Mouse (Mus musculus) neural tube, embryonic 12.5 days (tissue): ENCODE measurements around the gene Cars2. TPM values are rescaled to one million over a fixed set of nuclear protein-coding genes. Genes with fewer than 3 reads are reported as not detected.
"Not testable (repeated sequence)": the region's sequence is repeated elsewhere in the genome, so short reads cannot be mapped to it uniquely, and the experiment has no call there.

Experiments
- ATAC-seq: fragments of 200-750 bp; cut with Nextera tagmentation; 2 replicates; pipeline ENCODE4 v1.8.0; 2017; ENCODE audit warnings: low read depth, mild to moderate bottlenecking, moderate TSS enrichment, moderate library complexity; ENCODE audit not compliant: low FRiP score
- H3K27ac ChIP-seq: fragments of 300-500 bp; sonication (generic); 2 replicates; pipeline ENCODE4 v1.5.1; 2016
- H3K27me3 ChIP-seq: fragments of 300-500 bp; sonication (generic); replicated peaks from 2 replicates; pipeline ENCODE4 v1.6.1; 2016; ENCODE audit warnings: mild to moderate bottlenecking
- H3K36me3 ChIP-seq: fragments of 300-500 bp; sonication (generic); 2 replicates; pipeline ENCODE4 v1.6.1; 2016; ENCODE audit warnings: mild to moderate bottlenecking
- H3K4me1 ChIP-seq: fragments of 300-500 bp; sonication (generic); 2 replicates; pipeline ENCODE4 v1.6.1; 2016
- H3K4me2 ChIP-seq: fragments of 300-500 bp; sonication (generic); replicated peaks from 2 replicates; pipeline ENCODE4 v1.6.1; 2016; ENCODE audit warnings: mild to moderate bottlenecking
- H3K4me3 ChIP-seq: fragments of 300-500 bp; sonication (generic); 2 replicates; pipeline ENCODE4 v1.5.1; 2016
- H3K9ac ChIP-seq: fragments of 300-500 bp; sonication (generic); 2 replicates; pipeline ENCODE4 v1.6.1; 2016; ENCODE audit warnings: mild to moderate bottlenecking
- H3K9me3 ChIP-seq: fragments of 300-500 bp; sonication (generic); 2 replicates; pipeline ENCODE4 v1.6.1; 2016; ENCODE audit warnings: mild to moderate bottlenecking
- WGBS: fragments of 180-500 bp; shearing (Covaris S2); methylation state at CpG from one replicate; pipeline ENCODE4 v1.1.7; 2016; 5-methylcytosine and 5-hydroxymethylcytosine counted together
- polyA plus RNA-seq: library from polyadenylated mRNA; unstranded; fragments of >200 nt; fragmentation: Nextera tagmentation; extraction: Ambion mirVana; gene quantifications from 2 replicates; pipeline ENCODE4 v1.2.1, GENCODE M21; 2016

Gene Cars2
- polyA plus RNA-seq, 1 experiment from 2014 or later: 22.7 TPM

GRCm38 (mm10) chr8:11503476-11504232 is 46.9 kb downstream of the Cars2 start:
- H3K36me3 ChIP-seq: peaks cover 62% of the 10 kb centered on the region
- H3K4me3 ChIP-seq: no peak overlapping the region
- no peaks in the 10 kb centered on the region for H3K27me3 ChIP-seq
- 90% methylated on average over 13 of the region's 13 CpGs for WGBS
- no peaks in the 10 kb centered on the region for H3K9me3 ChIP-seq
- no peak overlapping the region for H3K9ac ChIP-seq
- H3K4me2 ChIP-seq: no peak overlapping the region
- ATAC-seq: no peak
- peaks cover 2% of the 10 kb centered on the region; the same call in 1 of the 2 replicates for H3K4me1 ChIP-seq
- H3K27ac ChIP-seq: no peak overlapping the region

- Histone ChIP-seq H3K36me3 (peaks cover 18% of the 10 kb centered on the region), H3K4me2 (peak overlapping the region; percentile 66; the same call in 1 of the 2 replicates), H3K9ac (no peak overlapping the region), H3K27me3 (no peaks in the 10 kb centered on the region), H3K4me1 (peaks cover 12% of the 10 kb centered on the region; the same call in 1 of the 2 replicates), H3K9me3 (no peaks in the 10 kb centered on the region), H3K27ac (no peak overlapping the region), H3K4me3 (no peak overlapping the region)
- WGBS: 90% methylated on average over 4 of the region's 4 CpGs
- no peak for ATAC-seq
Measured at GRCm38 (mm10) chr8:11498786-11499485, 51.6 kb downstream of the Cars2 start.

- WGBS: 81% methylated on average over 12 of the region's 12 CpGs
- no peaks in the 10 kb centered on the region for H3K9me3 ChIP-seq
- peak overlapping the region; percentile 66 for H3K4me2 ChIP-seq
- H3K9ac ChIP-seq: no peak overlapping the region
- peaks cover 12% of the 10 kb centered on the region; the same call in 1 of the 2 replicates for H3K4me1 ChIP-seq
- peaks cover 11% of the 10 kb centered on the region for H3K36me3 ChIP-seq
- H3K4me3 ChIP-seq: peak overlapping the region; percentile 71
- H3K27ac ChIP-seq: no peak overlapping the region
- H3K27me3 ChIP-seq: no peaks in the 10 kb centered on the region
- no peak for ATAC-seq
Measured at GRCm38 (mm10) chr8:11498281-11498680, 52.3 kb downstream of the Cars2 start.

- Histone ChIP-seq H3K4me1 (peaks cover 12% of the 10 kb centered on the region; the same call in 1 of the 2 replicates), H3K4me3 (peak within 1 kb of the TSS; percentile 71), H3K4me2 (peak within 1 kb of the TSS; percentile 66), H3K9me3 (no peaks in the 10 kb centered on the region), H3K36me3 (peaks cover 3% of the 10 kb centered on the region; the same call in 1 of the 2 replicates), H3K27me3 (no peaks in the 10 kb centered on the region), H3K9ac (peak within 1 kb of the TSS; percentile 69), H3K27ac (0 out of 2 replicates have a peak within 1 kb of the TSS, but pooled peaks have one; percentile 5)
- WGBS: 3% methylated on average over 73 of the region's 73 CpGs
- peak; percentile 98 for ATAC-seq
Measured at GRCm38 (mm10) chr8:11497017-11497990, 53.3 kb downstream of the Cars2 start, which contains the start of gene Naxd. Gene Naxd (plus strand): TSS chr8:11497506.

- not testable (repeated sequence) for H3K27me3 ChIP-seq, H3K9ac ChIP-seq, H3K36me3 ChIP-seq, H3K9me3 ChIP-seq, H3K27ac ChIP-seq, H3K4me3 ChIP-seq, ATAC-seq, H3K4me1 ChIP-seq, H3K4me2 ChIP-seq
- WGBS: 89% methylated on average over 2 of the region's 2 CpGs
Measured at GRCm38 (mm10) chr8:11492340-11492739, 58.2 kb downstream of the Cars2 start.

- H3K36me3 ChIP-seq: no peaks in the 10 kb centered on the region
- 78% methylated on average over 4 of the region's 4 CpGs for WGBS
- no peak for ATAC-seq
- H3K27ac ChIP-seq: no peak overlapping the region
- H3K27me3 ChIP-seq: peaks cover 4% of the 10 kb centered on the region; the same call in 1 of the 2 replicates
- no peaks in the 10 kb centered on the region for H3K9me3 ChIP-seq
- H3K4me3 ChIP-seq: no peak overlapping the region
- no peak overlapping the region for H3K9ac ChIP-seq
- H3K4me1 ChIP-seq: no peaks in the 10 kb centered on the region
- no peak overlapping the region for H3K4me2 ChIP-seq
Measured at GRCm38 (mm10) chr8:11487229-11487628, 63.4 kb downstream of the Cars2 start.

GRCm38 (mm10) chr8:11486142-11486541 is 64.4 kb downstream of the Cars2 start:
- Histone ChIP-seq H3K9me3 (no peaks in the 10 kb centered on the region), H3K4me1 (no peaks in the 10 kb centered on the region), H3K4me2 (no peak overlapping the region), H3K9ac (no peak overlapping the region), H3K27ac (no peak overlapping the region), H3K36me3 (no peaks in the 10 kb centered on the region), H3K4me3 (no peak overlapping the region), H3K27me3 (peaks cover 4% of the 10 kb centered on the region; the same call in 1 of the 2 replicates)
- no peak for ATAC-seq
- WGBS: 29% methylated on average over 7 of the region's 7 CpGs

- ATAC-seq: no peak
- H3K36me3 ChIP-seq: no peaks in the 10 kb centered on the region
- peaks cover 11% of the 10 kb centered on the region for H3K4me1 ChIP-seq
- no peak overlapping the region for H3K9ac ChIP-seq
- H3K27ac ChIP-seq: no peak overlapping the region
- H3K4me3 ChIP-seq: no peak overlapping the region
- 75% methylated on average over 3 of the region's 3 CpGs for WGBS
- H3K9me3 ChIP-seq: no peaks in the 10 kb centered on the region
- H3K27me3 ChIP-seq: peaks cover 35% of the 10 kb centered on the region
- H3K4me2 ChIP-seq: no peak overlapping the region
Measured at GRCm38 (mm10) chr8:11482537-11482936, 68.0 kb downstream of the Cars2 start.

- Histone ChIP-seq H3K27ac (no peak overlapping the region), H3K4me3 (no peak overlapping the region), H3K27me3 (peaks cover 42% of the 10 kb centered on the region), H3K4me1 (peaks cover 15% of the 10 kb centered on the region), H3K9ac (no peak overlapping the region), H3K36me3 (no peaks in the 10 kb centered on the region), H3K9me3 (no peaks in the 10 kb centered on the region), H3K4me2 (no peak overlapping the region)
- WGBS: 71% methylated on average over 3 of the region's 3 CpGs
- no peak for ATAC-seq
Measured at GRCm38 (mm10) chr8:11481876-11482275, 68.7 kb downstream of the Cars2 start.

GRCm38 (mm10) chr8:11479591-11479990 is 71.0 kb downstream of the Cars2 start:
- WGBS: 6% methylated on average over 14 of the region's 14 CpGs

GRCm38 (mm10) chr8:11478807-11479527 is 71.6 kb downstream of the Cars2 start:
- Histone ChIP-seq H3K27me3 (peaks cover 70% of the 10 kb centered on the region), H3K27ac (no peak overlapping the region), H3K9ac (no peak overlapping the region; the same call in 1 of the 2 replicates), H3K4me2 (peak overlapping the region; percentile 94), H3K9me3 (no peaks in the 10 kb centered on the region), H3K4me3 (peak overlapping the region; percentile 44; the same call in 1 of the 2 replicates), H3K36me3 (no peaks in the 10 kb centered on the region), H3K4me1 (peaks cover 19% of the 10 kb centered on the region)
- 2% methylated on average over 23 of the region's 23 CpGs for WGBS
- no peak for ATAC-seq

More at GRCm38 (mm10) chr8:11479591-11479990, 71.0 kb downstream of the Cars2 start:
- ATAC-seq: no peak
- Histone ChIP-seq H3K4me1 (peaks cover 19% of the 10 kb centered on the region), H3K4me3 (no peak overlapping the region), H3K36me3 (no peaks in the 10 kb centered on the region), H3K4me2 (no peak overlapping the region), H3K9ac (no peak overlapping the region), H3K27me3 (peaks cover 64% of the 10 kb centered on the region), H3K9me3 (no peaks in the 10 kb centered on the region), H3K27ac (no peak overlapping the region)
